Mouse (Mus musculus) right cerebral cortex, adult 2 months (tissue): ENCODE results near the gene Msh4.
"Not testable (repeated sequence)": the region's sequence is repeated elsewhere in the genome, so short reads cannot be mapped to it uniquely, and the experiment has no call there.

ENCODE experiments used
- DNase-seq, 2 experiments: peaks; one replicate each; pipeline ENCODE4 v3.0.0; 2021 to 2022; ENCODE audit warnings: low spot score in 2 of 2

Gene Msh4

GRCm38 (mm10) chr3:153849368-153850015 is 56.4 kb downstream of the Msh4 start:
- no peak for DNase-seq

GRCm38 (mm10) chr3:153847207-153847733 is 58.7 kb downstream of the Msh4 start:
- no peak for DNase-seq

- DNase-seq, result no peak
These were observed 59.8 kb downstream of the Msh4 start for GRCm38 (mm10) chr3:153846109-153846508.

- DNase-seq, result no peak
These were observed 60.4 kb downstream of the Msh4 start for GRCm38 (mm10) chr3:153845500-153845899.

DNA sequence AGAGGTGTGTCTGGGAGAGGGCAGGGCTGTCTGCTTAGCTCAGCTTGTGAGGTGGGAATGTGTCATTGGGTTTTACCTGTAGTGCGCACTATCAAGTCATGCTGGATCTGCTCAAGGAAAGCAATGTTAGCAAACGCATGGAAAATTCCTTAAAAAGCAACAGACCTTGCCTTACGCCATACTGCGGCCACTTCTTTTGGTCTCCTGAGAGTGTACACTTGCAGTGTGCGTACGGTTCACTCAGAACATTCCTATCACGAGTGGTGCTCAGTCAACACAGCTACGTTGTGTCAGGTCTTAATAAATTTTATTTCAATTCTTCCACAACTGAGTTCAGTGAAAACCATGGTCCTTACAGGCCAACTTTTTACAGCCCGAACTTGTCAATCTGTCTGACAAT is 61.2 kb downstream of the Msh4 start:
- no peak for DNase-seq

GRCm38 (mm10) chr3:153844030-153844429 is 61.9 kb downstream of the Msh4 start, which contains the start of gene Asb17:
Gene Asb17, plus strand, starts transcription at chr3:153844209.
- no peak for DNase-seq

GRCm38 (mm10) chr3:153837593-153837992 is 68.3 kb downstream of the Msh4 start:
- DNase-seq, result no peak

GRCm38 (mm10) chr3:153836316-153836715 is 69.6 kb downstream of the Msh4 start:
- no peak for DNase-seq

DNA sequence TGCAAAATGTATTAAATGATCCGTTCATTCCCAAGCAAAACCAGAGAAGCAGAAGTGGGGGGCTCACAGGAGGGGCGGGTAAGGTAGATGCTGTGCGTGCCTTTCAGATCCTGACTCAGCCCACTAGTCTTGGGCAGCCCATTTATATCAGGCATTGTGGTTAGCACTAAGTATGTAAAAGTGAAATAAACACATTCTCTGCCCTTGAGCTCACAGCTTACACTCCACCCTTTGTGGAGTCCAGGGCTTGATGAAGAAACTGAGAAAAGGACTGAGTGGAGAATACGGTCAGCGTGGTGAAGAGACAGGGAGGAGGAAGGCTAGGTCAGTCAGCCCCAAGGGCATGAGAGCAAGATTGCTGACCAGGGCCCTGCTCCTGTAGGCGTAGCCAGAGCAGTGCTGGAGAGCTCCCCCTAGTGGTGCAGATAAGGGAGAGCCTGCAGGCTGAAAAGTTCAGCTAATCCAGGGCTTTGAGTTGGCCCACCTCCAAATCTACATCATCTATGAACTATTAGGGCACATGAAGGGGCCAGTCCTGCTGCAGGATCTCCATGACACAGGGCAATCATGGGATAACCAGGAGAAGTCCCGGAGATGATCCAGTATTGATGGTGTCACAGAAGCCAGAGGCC is 70.4 kb downstream of the Msh4 start:
- DNase-seq, result peak; percentile 32 to 40

- no peak for DNase-seq
These were observed 71.9 kb downstream of the Msh4 start for GRCm38 (mm10) chr3:153834071-153834470.

DNA sequence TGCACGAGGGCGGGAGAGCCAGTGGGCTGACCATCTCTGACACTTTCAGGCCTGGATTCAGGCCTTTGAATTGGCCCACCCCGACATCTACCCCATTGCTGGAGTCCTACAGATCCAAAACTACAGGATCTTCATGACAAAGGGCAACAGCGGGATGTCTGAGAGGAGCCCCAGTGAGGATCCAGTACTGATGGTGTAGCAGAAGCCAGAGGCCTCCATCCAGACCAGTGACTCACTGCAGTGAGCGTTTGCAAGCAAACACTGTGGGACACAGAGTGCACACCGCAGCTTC is 73.3 kb downstream of the Msh4 start:
- no peak for DNase-seq

DNA sequence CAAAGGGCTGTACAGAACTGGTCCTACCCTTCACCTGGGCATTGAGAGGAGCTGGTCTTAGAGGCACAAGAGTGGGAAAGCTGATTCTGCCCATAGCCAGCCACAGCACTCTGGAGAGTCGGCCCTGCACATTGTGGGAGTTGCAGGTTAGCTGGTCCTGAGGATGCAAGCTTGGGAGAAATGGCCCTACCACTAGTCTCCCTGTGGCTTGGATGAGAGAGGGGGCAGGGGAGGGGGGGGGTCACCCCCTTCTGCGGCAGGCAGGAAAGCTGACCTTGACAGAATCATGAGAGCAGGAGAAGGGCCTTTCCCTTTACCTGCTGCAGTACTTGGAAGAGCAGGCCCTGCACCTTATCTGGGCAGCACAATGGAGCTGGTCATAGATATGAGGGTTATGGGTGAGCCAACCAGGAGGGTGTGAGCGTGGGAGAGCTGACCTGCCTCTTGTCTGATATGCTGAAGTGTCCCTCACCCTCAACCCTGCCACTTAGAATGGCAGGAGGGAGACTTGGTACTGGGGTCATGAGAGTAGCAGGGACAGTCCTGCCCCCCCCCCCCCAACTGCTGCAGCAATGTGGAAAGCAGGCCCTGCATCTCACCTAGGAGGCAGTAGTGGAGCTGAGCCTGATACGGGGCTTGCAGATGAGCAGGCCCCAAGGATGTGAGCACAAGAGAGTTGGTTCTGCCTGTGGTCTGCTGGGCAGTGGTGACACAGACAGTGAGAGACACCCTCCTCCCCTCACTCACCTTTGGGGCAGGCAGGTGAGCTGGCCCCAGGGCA is 73.9 kb downstream of the Msh4 start:
- no peak for DNase-seq

GRCm38 (mm10) chr3:153831014-153831872 is 74.7 kb downstream of the Msh4 start:
- DNase-seq, result no peak

DNA sequence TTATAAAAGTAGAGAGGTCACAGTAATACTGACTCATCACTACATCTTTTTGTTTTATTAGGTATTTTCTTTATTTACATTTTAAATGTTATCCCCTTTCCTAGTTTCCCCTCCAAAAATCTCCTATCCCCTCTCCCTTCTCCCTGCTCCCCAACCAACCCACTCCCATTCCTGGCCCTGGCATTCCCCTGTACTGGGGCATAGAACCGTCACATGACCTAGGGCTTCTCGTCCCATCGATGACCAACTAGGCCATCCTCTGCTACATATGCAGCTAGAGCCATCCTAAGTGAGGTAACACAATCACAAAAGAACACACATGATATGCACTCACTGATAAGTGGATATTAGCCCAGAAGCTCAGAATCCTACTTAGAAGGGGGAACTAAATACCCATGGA is 76.2 kb downstream of the Msh4 start:
- not testable (repeated sequence) for DNase-seq

DNA sequence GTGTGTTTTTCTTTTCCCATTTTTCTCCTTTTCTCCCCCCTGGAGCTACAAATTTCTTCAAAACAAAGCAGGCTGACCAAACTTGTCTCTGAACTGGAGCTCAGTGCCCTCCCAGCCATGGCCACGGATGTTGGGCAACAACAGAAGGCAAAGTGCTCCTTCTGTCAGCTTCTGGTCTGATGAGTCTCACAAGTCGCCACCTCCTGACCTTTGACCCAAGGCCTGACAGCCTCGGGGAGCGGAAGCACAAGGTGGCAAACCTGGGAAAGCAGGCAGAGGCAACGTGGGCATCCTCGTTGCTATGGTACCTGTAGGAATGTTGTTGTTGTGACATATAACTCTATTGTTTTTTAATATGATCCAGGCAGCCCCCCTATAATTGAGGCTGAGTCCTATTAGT is 79.3 kb downstream of the Msh4 start:
- no peak for DNase-seq

DNA sequence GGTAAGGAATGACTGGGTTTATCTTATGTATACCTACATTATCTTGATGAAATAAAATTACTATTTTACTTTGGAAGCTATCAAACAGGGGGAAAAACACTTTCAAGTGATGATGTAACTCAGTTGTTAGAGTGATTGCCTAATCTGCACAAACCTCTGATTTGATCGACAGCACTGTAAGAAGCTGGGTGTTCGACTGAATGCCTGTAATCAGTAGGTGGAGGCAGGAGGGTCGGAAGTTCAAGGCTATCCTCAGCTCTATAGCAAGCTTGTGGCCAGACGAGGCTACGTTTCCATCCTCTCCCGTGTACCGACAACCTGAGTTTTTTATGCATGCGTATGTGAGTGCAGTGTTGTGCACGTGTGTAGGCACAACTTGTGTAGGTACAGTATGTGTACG is 80.7 kb downstream of the Msh4 start:
- DNase-seq, result no peak

- DNase-seq, result no peak
These were observed 82.0 kb downstream of the Msh4 start for GRCm38 (mm10) chr3:153823671-153824515.

DNA sequence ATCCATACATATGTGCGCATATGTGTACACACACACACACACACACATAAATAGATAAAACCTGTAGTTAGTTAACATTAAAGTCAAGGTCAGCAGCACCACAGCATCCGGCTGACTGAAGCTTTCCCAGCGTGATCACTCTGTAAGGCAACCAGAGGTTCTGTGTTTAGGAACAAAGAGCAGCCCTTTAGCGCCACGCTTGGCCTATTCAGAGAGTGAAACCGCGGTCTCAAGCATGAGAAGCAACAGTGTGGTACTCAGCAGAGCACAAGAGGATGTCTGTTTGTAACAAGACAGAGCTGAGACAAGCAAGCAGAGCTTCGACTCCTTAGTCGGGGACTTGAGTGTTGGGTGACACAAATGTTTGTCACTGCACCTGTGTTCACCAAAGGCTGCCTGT is 86.5 kb downstream of the Msh4 start:
- no peak for DNase-seq

DNA sequence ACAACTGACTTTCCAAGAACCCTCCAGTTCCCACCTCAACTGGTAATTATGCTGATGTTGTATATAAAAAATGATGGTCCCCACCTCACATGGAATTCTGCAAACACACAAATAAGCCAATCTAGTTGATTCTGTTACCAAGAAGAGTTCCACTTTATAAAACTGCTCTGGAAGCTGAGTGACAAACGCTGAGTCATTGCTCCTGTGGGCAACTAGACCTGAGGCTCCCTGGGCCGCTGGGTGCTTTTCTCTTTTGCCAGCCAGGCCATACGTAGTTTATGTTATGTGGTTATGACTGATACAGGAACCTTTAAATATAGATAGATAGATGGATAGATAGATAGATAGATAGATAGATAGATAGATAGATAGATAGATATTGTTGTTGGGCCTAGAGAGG is 87.2 kb downstream of the Msh4 start:
- no peak for DNase-seq

DNA sequence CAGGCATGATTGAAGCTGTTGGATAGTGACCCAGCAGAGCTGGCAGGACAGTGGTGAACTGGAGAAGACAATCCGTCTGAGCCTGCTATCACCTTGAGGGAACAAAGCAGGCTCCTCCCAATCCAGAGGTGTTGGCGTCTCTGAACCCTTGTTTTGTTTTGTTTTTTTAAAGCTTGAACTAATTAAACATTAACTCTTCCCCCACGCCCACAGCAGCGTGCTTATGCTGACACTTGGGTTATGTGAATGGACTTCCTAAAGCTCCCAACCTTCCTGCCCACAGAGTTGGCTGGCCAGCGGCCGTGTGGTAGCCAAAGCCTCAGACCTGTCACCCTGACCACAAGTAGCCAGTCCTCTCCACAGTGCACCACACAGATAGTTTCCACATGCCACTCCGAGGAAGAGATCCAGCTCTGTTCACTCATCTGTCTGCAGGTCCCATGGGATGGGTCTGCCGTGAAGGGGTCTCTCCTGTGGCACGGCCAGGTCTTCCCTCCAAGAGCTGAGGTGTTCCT is 88.5 kb downstream of the Msh4 start:
- no peak for DNase-seq

DNA sequence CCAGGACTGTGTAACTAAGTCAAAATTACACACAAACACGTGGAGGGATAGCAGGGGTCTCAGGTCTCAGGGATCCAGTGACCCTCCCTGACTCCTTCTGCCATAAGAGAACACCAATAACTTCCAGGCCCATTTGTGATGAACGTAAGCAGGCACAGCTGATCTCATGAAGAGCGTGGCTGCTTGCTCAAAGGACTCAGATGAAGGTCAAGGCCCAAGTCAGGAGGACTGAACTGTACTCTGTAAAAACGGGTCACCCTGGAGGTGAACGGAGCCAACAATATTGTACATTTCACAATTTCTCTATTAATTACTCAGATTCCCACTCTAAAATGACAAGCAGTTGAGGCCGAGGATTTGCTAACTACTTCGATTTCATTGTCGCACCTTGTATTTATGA is 91.9 kb downstream of the Msh4 start:
- DNase-seq, result no peak
